Mouse (Mus musculus) 3134 (cell line): Measurements from ENCODE around the gene Gipc1.

Source experiments
- DNase-seq: peaks from one replicate; pipeline ENCODE4 v3.0.0-alpha.2; 2011; ENCODE audit warnings: low spot score; ENCODE audit not compliant: insufficient read length; ENCODE audit errors: extremely low read depth

Gipc1 gene

GRCm38 (mm10) chr8:83647511-83647910, 5.0 kb upstream of the Gipc1 start:
- no peak for DNase-seq

GRCm38 (mm10) chr8:83648031-83648430, 4.4 kb upstream of the Gipc1 start:
- DNase-seq, result no peak

- DNase-seq, result no peak
Observed at GRCm38 (mm10) chr8:83649699-83650098, 2.8 kb upstream of the Gipc1 start.

- DNase-seq, result no peak
Observed at GRCm38 (mm10) chr8:83652744-83653661, 526 bp downstream of the Gipc1 start.

GRCm38 (mm10) chr8:83653662-83654017, 1.2 kb downstream of the Gipc1 start:
- no peak for DNase-seq

GRCm38 (mm10) chr8:83654725-83655124, 2.2 kb downstream of the Gipc1 start:
- DNase-seq, result no peak

GRCm38 (mm10) chr8:83656043-83656442, 3.6 kb downstream of the Gipc1 start:
- DNase-seq, result no peak

- DNase-seq, result no peak
Observed at GRCm38 (mm10) chr8:83656484-83657246, 4.2 kb downstream of the Gipc1 start.

GRCm38 (mm10) chr8:83660545-83660944, 8.1 kb downstream of the Gipc1 start:
- DNase-seq, result no peak

- no peak for DNase-seq
Observed at GRCm38 (mm10) chr8:83660995-83661680, 8.7 kb downstream of the Gipc1 start.

GRCm38 (mm10) chr8:83662421-83662826, 9.9 kb downstream of the Gipc1 start:
- peak; percentile 73 for DNase-seq

GRCm38 (mm10) chr8:83664096-83664495, 11.6 kb downstream of the Gipc1 start:
- DNase-seq, result no peak

- DNase-seq, result no peak
Observed at GRCm38 (mm10) chr8:83664931-83665625, 12.6 kb downstream of the Gipc1 start.

- DNase-seq, result peak; percentile 65
Observed at GRCm38 (mm10) chr8:83665969-83666865, 13.7 kb downstream of the Gipc1 start, which contains the start of gene Ptger1. Gene Ptger1 (plus strand): TSS chr8:83666678.

GRCm38 (mm10) chr8:83666866-83667234, 14.4 kb downstream of the Gipc1 start:
- no peak for DNase-seq

- no peak for DNase-seq
Observed at GRCm38 (mm10) chr8:83667526-83667925, 15.0 kb downstream of the Gipc1 start.

- no peak for DNase-seq
Observed at GRCm38 (mm10) chr8:83668010-83668916, 15.8 kb downstream of the Gipc1 start.

- DNase-seq, result no peak
Observed at GRCm38 (mm10) chr8:83669013-83669412, 16.5 kb downstream of the Gipc1 start.

GRCm38 (mm10) chr8:83672936-83673335, 20.5 kb downstream of the Gipc1 start:
- DNase-seq, result no peak
